Mouse (Mus musculus): Measurements from ENCODE around the gene Hipk1.

Hipk1 gene

GRCm38 (mm10) chr3:103746711-103747110 lies 44.7 kb downstream of the Hipk1 start:
- in situ Hi-C loops (cut with MboI, MseI): no loop called here

DNA sequence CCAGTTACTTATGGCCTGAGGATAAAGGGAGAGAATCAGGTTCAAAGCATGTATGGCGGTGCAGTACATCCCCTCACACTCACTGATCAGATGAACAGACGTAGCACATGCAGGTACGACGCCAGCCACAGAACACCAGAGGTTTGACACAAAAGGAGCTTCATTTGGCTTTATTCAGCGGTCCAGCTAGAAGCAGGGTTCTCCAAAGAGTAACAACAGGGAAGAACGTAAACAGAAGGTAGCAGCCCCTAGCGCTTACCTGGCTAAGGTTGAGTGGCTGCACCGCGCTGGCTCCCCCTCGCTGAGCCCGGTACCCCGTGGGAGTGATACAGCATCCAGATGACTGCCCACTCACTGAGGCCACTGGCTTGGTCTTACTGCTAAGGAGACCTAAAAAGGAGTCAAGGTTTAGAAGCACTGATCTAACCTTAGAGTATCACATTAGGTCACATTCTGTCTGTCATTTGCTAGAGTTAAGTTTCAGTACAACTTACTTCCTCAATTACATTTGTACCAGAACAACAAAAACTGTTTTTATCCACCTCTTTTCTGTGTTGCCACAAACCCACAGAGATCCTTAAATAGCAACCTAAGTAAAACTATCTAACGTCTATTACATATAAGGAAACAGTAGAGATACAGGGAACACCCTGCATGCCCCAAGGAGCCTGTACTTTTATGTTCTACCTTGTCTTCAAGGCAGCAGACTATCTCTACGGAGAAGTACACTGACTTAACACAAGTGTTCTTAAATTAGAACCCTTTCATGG lies 46.2 kb downstream of the Hipk1 start:
- in situ Hi-C loops (cut with MboI, MseI): no loop called here

DNA sequence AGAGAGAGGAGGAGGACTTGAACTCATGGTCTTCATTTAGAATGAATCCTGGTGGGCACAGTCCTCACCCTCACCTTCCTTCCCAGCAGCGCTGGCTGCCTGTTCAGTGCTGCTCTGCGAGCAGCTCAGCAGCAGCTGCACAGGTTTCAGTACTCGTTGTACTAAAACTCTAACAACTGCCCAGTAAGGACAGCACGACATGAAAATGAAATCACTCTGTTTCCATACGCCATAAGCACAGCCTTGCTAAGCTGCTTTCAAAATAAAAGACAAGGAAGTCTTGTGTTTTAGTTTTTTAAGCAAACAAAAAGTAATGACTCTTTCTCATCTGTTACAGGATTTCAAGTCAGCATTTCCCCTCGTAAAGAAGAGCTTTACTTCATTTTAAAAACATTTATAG lies 48.2 kb downstream of the Hipk1 start:
- in situ Hi-C loops (cut with MboI, MseI): no loop called here

- in situ Hi-C loops (cut with MboI, MseI): no loop called here
Measured at GRCm38 (mm10) chr3:103740342-103740741, 51.0 kb downstream of the Hipk1 start.

DNA sequence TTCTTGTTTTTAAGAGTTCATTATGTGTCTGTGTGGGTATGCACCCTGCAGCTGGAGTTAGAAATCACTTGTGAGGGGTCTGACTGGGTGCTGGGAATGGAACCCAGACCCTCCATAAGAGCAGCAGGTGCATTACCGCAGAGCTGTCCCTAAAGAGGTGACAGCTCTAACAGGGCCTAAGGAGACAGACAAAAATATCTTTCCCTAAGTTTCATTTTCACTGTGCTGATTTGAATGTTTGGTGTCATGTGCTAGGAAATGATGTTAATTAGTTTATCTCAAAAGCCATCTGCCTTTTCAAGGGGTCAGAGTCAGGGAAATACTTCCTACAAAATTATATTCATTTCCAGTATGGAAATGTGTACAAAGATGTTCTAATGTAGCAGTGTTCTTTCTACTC lies 52.0 kb downstream of the Hipk1 start, which contains the start of gene Gm10964:
Gm10964 (plus strand) TSS at position 38 of the 400 bp plus-strand sequence.
- in situ Hi-C loops (cut with MboI, MseI): loop anchor here (5.0 kb wide), 1 partner anchor 347 kb away; no protein-coding TSS in a partner anchor

GRCm38 (mm10) chr3:103737778-103738571 lies 53.4 kb downstream of the Hipk1 start, which contains the start of gene Olfml3:
TSS of gene Olfml3 (minus strand) at chr3:103738001.
- in situ Hi-C loops (cut with MboI, MseI): loop anchor here (5.0 kb wide), 1 partner anchor 346 kb away; no protein-coding TSS in a partner anchor

GRCm38 (mm10) chr3:103737061-103737754 lies 54.2 kb downstream of the Hipk1 start:
- in situ Hi-C loops (cut with MboI, MseI): loop anchor here (5.0 kb wide), 1 partner anchor 345 kb away; no protein-coding TSS in a partner anchor

DNA sequence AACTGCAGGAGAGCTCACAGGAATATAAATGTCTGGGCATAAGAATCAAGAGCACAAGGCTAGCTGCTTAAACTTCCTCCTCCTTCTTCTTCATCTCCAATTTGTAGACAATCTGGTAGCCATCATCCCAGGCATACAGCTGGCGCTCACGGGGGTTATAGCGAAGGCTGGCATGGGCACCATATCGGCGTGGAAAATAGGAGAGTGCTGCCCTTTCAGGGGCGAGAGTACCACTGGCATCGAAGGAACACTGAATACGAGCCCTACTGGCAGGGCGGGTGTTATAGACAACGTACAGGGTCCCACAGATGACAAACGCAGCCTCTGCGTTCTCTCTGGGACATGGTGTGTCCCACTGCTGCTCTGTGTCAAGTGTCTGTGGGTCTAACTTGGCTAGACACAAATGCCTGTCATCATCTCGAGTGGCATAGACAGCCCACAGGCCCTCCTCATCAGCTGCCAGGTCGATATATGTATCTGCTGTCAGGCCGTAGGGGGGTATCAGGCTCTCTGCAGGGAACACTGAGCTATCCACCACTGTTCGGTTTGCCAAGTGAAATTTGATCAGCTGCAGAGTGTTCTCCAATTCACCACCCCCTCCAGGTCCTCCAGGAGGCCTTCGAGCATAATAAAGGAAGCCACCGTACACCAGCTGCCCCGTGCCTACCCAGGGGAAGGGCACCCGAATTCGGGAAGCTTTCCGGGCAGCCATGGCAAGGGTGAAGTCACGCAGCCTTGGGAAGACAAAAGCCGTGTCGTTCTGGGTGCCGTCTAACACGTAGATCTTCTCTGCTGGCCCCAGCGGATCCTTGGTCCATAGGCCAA lies 55.4 kb downstream of the Hipk1 start:
- in situ Hi-C loops (cut with MboI, MseI): loop anchor here (5.0 kb wide), 1 partner anchor 344 kb away; no protein-coding TSS in a partner anchor

DNA sequence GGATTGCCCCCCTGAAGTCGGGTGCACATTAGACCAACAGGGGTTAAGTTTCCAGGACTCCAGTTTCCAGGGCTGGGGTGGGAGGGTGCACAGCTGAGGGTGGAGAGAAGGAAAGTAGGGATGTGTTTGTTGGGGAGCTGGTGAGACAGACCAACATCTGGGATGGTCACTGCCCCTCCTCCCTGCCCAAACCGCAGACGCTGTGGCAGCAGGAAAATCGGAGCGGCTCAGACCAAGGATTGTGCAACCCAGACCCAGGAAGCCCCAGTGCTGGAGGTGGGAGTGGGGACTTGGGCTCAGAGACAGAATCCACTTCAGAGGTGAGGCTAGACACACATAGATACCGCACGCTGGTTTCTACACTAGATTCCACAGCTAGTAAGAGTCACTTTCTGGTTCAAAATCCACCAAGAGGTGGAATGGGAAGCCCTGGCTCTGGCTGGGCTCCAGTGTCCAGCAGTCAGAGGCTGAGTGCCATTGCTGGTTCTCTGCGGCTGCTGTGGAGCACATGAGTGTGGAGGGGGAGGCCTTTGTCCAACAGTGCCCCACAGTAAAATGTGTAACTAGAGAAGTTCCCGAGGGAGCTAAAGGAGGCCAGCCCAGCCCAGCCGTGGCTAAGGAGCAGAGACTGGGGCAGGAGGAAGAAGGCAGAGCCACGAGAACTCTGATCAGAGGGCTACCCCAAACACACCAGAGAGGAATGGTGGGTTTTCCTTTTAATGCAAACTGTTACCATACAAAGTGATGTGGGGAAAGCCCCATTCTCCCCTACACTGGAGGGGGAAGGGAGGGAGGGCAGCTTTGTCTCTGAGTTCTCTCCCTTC lies 56.5 kb downstream of the Hipk1 start:
- in situ Hi-C loops (cut with MboI, MseI): loop anchor here (5.0 kb wide), 1 partner anchor 343 kb away; no protein-coding TSS in a partner anchor

DNA sequence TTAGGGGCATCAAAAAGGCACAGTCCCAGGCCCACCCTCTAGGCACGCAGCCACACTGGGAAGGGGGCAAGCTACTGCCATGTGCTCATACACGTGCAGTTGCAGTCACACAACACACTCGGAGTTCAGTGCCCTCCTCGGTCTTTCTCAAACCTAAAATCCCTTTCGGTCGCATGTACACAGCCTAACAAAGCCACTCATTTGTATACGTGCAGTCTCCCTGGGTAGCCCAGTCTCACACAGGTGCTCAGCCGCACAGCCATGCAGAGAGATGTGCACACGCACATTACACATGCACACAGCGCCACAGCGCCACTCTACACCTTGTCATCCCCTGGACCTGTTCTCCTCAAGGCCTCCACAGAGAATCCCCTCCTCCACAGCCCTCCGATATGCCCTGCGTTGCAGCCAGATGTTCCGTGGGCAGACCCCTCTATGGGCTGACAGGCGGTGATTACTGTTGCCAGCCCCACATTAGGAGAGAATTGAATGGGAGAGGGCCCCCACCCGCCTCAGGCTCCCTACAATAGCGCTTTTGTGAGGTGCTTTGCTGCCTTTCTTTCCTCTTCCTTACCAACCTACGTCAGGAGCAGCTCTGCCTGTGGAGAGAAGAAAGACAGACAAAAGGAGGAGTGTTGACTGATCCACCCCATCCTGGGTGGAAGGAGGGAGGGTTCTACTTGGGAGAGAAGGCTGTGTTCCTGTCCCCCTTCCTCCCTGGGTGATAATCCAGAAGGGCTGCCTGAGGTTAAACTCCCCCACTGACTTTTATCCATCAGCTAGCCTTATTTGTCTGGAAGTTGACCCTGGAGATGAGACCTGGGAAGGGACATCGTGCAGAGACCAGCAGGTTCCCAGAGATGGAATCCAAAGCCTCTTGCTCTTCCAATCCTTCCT lies 57.3 kb downstream of the Hipk1 start:
- in situ Hi-C loops (cut with MboI, MseI): no loop called here

DNA sequence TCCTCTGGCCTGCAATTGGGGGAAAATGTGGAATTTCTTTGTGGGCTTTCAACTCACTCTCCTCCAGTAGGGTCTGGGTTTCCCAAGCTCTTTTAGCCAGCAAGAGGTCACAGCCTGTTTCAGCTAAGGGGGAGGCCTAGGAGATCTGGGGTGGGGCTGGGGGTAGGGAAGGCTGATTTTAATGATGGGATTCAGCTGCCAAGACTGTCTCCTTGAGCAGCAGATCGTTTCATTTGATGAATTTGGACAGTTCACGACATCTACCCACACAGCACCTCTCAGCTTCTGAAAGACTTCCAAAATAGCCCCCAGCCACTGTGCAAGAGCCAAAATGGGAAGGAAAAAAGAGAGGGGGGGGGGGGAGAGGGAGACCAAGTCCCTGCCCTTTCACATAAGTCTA lies 58.2 kb downstream of the Hipk1 start:
- in situ Hi-C loops (cut with MboI, MseI): no loop called here

GRCm38 (mm10) chr3:103732116-103732515 lies 59.2 kb downstream of the Hipk1 start:
- in situ Hi-C loops (cut with MboI, MseI): no loop called here

- in situ Hi-C loops (cut with MboI, MseI): loop anchor here (10.0 kb wide), 1 partner anchor 195 kb away; no protein-coding TSS in a partner anchor
Measured at GRCm38 (mm10) chr3:103729850-103730249, 61.5 kb downstream of the Hipk1 start.

DNA sequence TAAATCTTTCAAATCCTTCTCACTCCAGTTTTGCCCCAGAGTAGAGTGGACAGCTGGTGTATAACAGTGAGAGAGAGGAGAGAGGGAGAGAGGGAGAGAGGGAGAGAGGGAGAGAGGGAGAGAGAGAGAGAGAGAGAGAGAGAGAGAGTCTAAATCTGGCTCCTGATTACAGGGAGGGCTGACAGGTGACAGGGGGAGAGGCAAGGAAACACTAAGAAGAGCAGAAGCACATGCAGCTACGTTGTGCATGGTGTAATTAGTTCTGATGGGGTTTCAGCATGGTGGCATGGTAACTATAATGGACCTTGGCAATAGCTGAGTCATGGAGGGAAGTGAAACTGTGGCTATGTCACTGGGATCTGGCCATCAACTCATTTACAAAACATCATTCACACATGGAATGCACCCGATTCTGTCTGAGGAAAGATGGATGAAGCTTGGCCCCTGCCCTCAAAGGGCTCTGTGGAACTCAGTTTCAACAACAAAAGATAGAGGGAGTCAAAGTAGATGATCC lies 63.5 kb downstream of the Hipk1 start:
- in situ Hi-C loops (cut with MboI, MseI): loop anchor here (10.0 kb wide), 1 partner anchor 193 kb away; no protein-coding TSS in a partner anchor

- in situ Hi-C loops (cut with MboI, MseI): loop anchor here (10.0 kb wide), 1 partner anchor 192 kb away; no protein-coding TSS in a partner anchor
Measured at GRCm38 (mm10) chr3:103726642-103727041, 64.7 kb downstream of the Hipk1 start.

- in situ Hi-C loops (cut with MboI, MseI): loop anchor here (10.0 kb wide), 1 partner anchor 189 kb away; no protein-coding TSS in a partner anchor
Measured at GRCm38 (mm10) chr3:103724137-103724536, 67.2 kb downstream of the Hipk1 start.

- in situ Hi-C loops (cut with MboI, MseI): no loop called here
Measured at GRCm38 (mm10) chr3:103718728-103719127, 72.6 kb downstream of the Hipk1 start.

All from T-helper 2 cell (primary cell).